ENCODE assay signal across 8 mouse cellular contexts in genomic region chr19:5800632-5801431, GRCm38 (mm10). TPM values are rescaled to one million over a fixed set of nuclear protein-coding genes. Genes with fewer than 3 reads are reported as not detected.
DNase-seq lines count a peak whose midpoint lies in the region; ATAC-seq and TF ChIP-seq lines count a peak whose summit lies in the region.

No protein-coding gene starts in this region.

- TF ChIP-seq CTCF in liver, adult 2 months (IDR thresholded peaks at IDR 0.05; ENCODE audit: low read depth, low read length), result no peak
- no peak for TF ChIP-seq CTCF in small intestine, adult 2 months (IDR thresholded peaks at IDR 0.05; ENCODE audit: extremely low read depth, insufficient read length, insufficient replicate concordance, low read depth, low read length)

- no peak for ATAC-seq in heart, embryonic 14.5 days (ENCODE audit: insufficient number of reproducible peaks, insufficient read depth, low FRiP score, low read depth)
- ATAC-seq in monocyte, adult 5-6 weeks (replicated peaks; ENCODE audit: insufficient number of reproducible peaks, low FRiP score, low TSS enrichment, poor library complexity, severe bottlenecking), result no peak

- peak overlapping the region; percentile 95 for H3K4me2 ChIP-seq in heart, embryonic 14.5 days (ENCODE audit: low read length)

- H3K27me3 ChIP-seq in heart, embryonic 14.5 days (ENCODE audit: control insufficient read depth, insufficient read depth, low read length), result no peaks in the 10 kb centered on the region
- H3K27me3 ChIP-seq in liver, adult 2 months (ENCODE audit: control insufficient read depth, insufficient read depth, low read length), result no peaks in the 10 kb centered on the region
- H3K27me3 ChIP-seq in small intestine, adult 2 months (ENCODE audit: control insufficient read depth, insufficient read depth, low read length), result no peaks in the 10 kb centered on the region

- peak overlapping the region; percentile 60 to 76 for H3K4me3 ChIP-seq in heart, embryonic 14.5 days (ENCODE audit: control insufficient read depth in 1 of 2, insufficient read depth in 1 of 2, low read depth in 1 of 2, low read length in 2 of 2)
- H3K4me3 ChIP-seq in liver, adult 2 months (ENCODE audit: insufficient read depth, low read depth, low read length), result peak overlapping the region; percentile 90
- H3K4me3 ChIP-seq in small intestine, adult 2 months (ENCODE audit: low read depth, low read length), result peak overlapping the region; percentile 78

- peak; percentile 69 to 71 for DNase-seq in spleen, postnatal 10 days (ENCODE audit: low spot score in 2 of 2)
- no peak for DNase-seq in spleen, postnatal 36 days (ENCODE audit: low spot score in 2 of 2)
- DNase-seq in c-Kit-negative CD71-positive TER-119-positive erythroid progenitor cells, embryonic 14.5 days (ENCODE audit: low read depth, low spot score), result peak; percentile 51
- DNase-seq in liver, adult 2 months (ENCODE audit: extremely low read depth, low read depth, low spot score), result peak; percentile 56
- DNase-seq in urinary bladder, adult 2 months (ENCODE audit: low spot score), result no peak

- peaks cover 8% of the 10 kb centered on the region; the same call in 1 of the 2 replicates for H3K79me2 ChIP-seq in liver, adult 2 months (ENCODE audit: control insufficient read depth, insufficient read depth, low read length)

- TF ChIP-seq POLR2A in liver, adult 2 months (IDR thresholded peaks at IDR 0.05; ENCODE audit: extremely low read depth, insufficient read depth, low read length), result peak; percentile 58; the same call in 1 of the 2 replicates
- 0 out of 2 replicates have a peak, but pooled peaks have one; percentile 37 for TF ChIP-seq POLR2A in small intestine, adult 2 months (IDR thresholded peaks at IDR 0.05; ENCODE audit: low read depth, low read length)

- H3K36me3 ChIP-seq in heart, embryonic 14.5 days (ENCODE audit: control insufficient read depth, insufficient read depth, low read length), result peaks cover 49% of the 10 kb centered on the region
- peaks cover 31% of the 10 kb centered on the region for H3K36me3 ChIP-seq in liver, adult 2 months (ENCODE audit: control insufficient read depth, insufficient read depth, low read length)
- peaks cover 45% of the 10 kb centered on the region for H3K36me3 ChIP-seq in small intestine, adult 2 months (ENCODE audit: control insufficient read depth, insufficient read depth, low read length)

- H3K9ac ChIP-seq in heart, embryonic 14.5 days (ENCODE audit: low read length), result peak overlapping the region; percentile 97
- peak overlapping the region; percentile 78 for H3K9ac ChIP-seq in liver, adult 2 months (ENCODE audit: low read depth, low read length)

- H3K4me1 ChIP-seq in heart, embryonic 14.5 days (ENCODE audit: control insufficient read depth in 2 of 2, insufficient read depth in 2 of 2, low read length in 2 of 2), result peaks cover 22 to 33% of the 10 kb centered on the region in 2 experiments
- H3K4me1 ChIP-seq in liver, adult 2 months (ENCODE audit: control insufficient read depth, insufficient read depth, low read length), result peaks cover 10% of the 10 kb centered on the region; the same call in 1 of the 2 replicates
- H3K4me1 ChIP-seq in small intestine, adult 2 months (ENCODE audit: control insufficient read depth, insufficient read depth, insufficient read length, low read length), result peaks cover 2% of the 10 kb centered on the region

- H3K27ac ChIP-seq in heart, embryonic 14.5 days (replicated peaks in 1 of 2; ENCODE audit: control insufficient read depth in 1 of 2, insufficient read depth in 1 of 2, low read depth in 2 of 2, low read length in 2 of 2), result peak overlapping the region; percentile 79 to 100
- peak overlapping the region; percentile 43 for H3K27ac ChIP-seq in liver, adult 2 months (replicated peaks; ENCODE audit: insufficient read depth, low read depth, low read length)
- H3K27ac ChIP-seq in small intestine, adult 2 months (ENCODE audit: insufficient read depth, low read depth, low read length), result peak overlapping the region; percentile 60

- under 1% methylated on average over 19 of the region's 19 CpGs for WGBS in heart, embryonic 14.5 days
- WGBS in liver, adult 2 months, result under 1% methylated on average over 19 of the region's 19 CpGs
- 1% methylated on average over 19 of the region's 19 CpGs for WGBS in small intestine, adult 2 months

- no peaks in the 10 kb centered on the region for H3K9me3 ChIP-seq in heart, embryonic 14.5 days (ENCODE audit: control insufficient read depth, low read length)

RNA-seq across cellular contexts. Expression of gene Scyl1, which starts 29.6 kb away (rescaled TPM):
- 56.9 and 62.3 TPM in 2 replicates for polyA plus RNA-seq in heart, embryonic 14.5 days (2014; fragmentation: Nextera tagmentation; extraction: Ambion mirVana)
- total RNA-seq in liver, adult 2 months (2014; rRNA removed), result 28.9 and 35.9 TPM in 2 replicates
- 40.9 and 46.6 TPM in 2 replicates for polyA plus RNA-seq in liver, adult 2 months (2012; rRNA removed)
- 37.1 and 52.5 TPM in 2 replicates for polyA plus RNA-seq in small intestine, adult 2 months (2012; rRNA removed)
- polyA plus RNA-seq in urinary bladder, adult 2 months (2012; rRNA removed), result 104 and 123 TPM in 2 replicates
- 37.3 to 55.9 TPM (median 44.9 TPM) in 3 replicates for total RNA-seq in monocyte, adult 5-6 weeks (2017)

Comparison
In these comparisons a context has a peak if more than half of its experiments do, and no peak if none do; other contexts are left out.
1. DNase-seq: peak in spleen, postnatal 10 days (2 of 2), c-Kit-negative CD71-positive TER-119-positive erythroid progenitor cells, embryonic 14.5 days (single experiment) and liver, adult 2 months (single experiment); none in spleen, postnatal 36 days (0 of 2) and urinary bladder, adult 2 months (single experiment).
2. Peak in every context shown above with its lines, with median percentiles within 50 percentile points of each other: H3K27ac ChIP-seq and H3K4me3 ChIP-seq.